Mouse (Mus musculus) cerebral cortex, adult 2 months (tissue): ENCODE results near the gene Adk.

Experiments
- WGBS: fragments of 180-500 bp; shearing (Covaris S2); methylation state at CpG from one replicate; pipeline ENCODE4 v1.1.7; 2018; 5-methylcytosine and 5-hydroxymethylcytosine counted together

The Adk gene

GRCm38 (mm10) chr14:21052112-21052780, at the start of gene Adk, which contains the start of gene Ap3m1:
Adk (plus strand) TSS chr14:21052574.
Ap3m1 (minus strand) TSS chr14:21052508.
- under 1% methylated on average over 48 of the region's 48 CpGs for WGBS

- WGBS, result 87% methylated on average over 5 of the region's 5 CpGs
These were observed 38.5 kb upstream of the Adk start for GRCm38 (mm10) chr14:21013800-21014334.

GRCm38 (mm10) chr14:21017871-21018270, 34.5 kb upstream of the Adk start:
- WGBS, result 90% methylated on average over 5 of the region's 5 CpGs

DNA sequence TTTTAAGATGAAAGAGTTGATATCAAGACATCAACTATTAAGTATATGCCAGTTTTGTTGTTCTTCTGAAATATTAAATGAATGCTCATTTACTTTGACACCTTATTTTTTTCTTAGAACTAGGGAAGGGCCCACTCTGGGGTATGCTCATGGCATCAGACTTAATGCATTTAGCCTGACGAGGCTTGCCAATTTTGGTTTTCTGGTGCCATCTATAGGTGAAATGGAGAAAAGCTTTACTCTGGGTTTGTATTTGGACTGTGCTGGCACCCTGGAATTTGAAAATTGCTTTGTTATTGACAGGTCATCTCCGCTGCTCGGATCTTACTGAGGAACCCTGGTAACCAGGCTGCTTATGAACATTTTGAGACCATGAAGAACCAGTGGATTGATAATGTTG, 33.4 kb upstream of the Adk start:
- 39% methylated on average over 3 of the region's 3 CpGs for WGBS

DNA sequence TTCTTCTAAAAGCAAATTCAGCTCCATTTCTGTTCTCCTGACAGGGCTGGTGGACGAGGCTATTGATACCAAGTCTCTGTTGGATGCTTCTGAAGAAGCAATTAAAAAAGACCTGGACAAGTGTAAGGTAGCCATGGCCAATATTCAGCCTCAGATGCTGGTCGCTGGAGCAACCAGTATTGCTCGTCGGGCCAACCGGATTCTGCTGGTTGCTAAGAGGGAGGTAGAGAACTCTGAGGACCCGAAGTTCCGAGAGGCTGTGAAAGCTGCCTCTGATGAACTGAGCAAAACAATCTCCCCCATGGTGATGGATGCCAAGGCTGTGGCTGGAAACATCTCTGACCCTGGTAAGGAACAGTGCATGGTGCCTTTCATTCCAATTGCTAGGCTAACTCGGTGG, 31.9 kb upstream of the Adk start:
- WGBS, result 78% methylated on average over 8 of the region's 8 CpGs

DNA sequence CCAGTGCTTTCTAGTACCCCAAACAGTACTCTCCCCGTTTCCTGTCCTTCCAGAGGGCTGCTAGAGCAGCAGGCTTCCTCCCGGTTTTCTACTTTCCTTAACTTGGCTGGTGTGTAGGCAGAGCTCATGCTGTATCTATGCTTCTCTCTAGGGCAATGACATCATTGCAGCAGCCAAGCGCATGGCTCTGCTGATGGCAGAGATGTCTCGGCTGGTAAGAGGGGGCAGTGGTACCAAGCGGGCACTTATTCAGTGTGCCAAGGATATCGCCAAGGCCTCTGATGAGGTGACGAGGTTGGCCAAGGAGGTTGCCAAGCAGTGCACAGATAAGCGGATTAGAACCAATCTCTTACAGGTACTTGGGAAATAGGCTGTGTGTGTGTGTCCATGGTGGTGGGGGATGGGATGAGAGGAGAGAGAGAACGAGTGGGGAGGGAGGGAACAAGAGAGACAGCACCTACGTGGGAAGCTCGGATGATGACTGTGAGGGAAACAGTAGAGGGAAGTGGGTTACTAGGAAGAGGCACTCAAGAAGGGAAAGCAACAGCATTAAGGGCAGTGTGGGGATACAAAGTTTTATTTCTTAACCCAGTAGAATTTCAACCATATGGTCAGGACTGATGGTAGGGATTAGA, 23.2 kb upstream of the Adk start:
- WGBS, result 37% methylated on average over 11 of the region's 11 CpGs

DNA sequence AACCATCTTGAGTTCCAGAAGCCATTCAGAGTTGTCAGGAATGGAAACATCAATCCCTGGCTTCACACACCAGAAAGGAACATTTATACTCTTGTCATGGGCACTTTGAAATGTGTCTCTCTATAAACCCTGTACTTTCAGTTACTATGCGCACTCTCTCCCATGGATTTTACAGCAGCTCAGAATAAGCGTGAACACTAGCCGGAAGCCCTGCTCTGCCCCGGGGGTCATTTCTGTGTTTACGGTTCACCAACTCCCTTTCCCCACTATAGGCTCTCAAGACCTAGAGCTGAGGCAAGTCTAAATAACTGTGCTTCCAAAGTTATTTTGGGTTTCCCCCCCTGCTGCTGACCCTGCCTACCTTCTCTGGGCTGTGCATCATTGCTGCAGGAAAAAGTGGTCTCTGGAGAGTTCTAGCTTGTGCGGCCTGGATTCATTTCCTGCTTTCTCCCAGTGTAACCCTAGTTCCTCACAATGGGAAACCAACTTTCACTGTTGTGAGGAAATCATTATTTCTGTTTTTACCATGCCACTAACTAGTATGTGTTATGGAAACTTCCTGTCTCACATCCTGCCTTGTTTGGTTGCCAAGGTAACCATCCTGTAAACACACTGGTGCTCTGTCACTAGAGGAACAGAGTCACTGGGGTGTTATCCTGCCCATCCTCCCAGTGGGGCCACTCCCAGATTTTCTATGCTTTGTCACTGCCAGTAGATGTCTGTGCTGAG, 20.4 kb upstream of the Adk start:
- WGBS, result 67% methylated on average over 6 of the region's 6 CpGs

GRCm38 (mm10) chr14:21034271-21034670, 18.1 kb upstream of the Adk start:
- 66% methylated on average over 4 of the region's 4 CpGs for WGBS

DNA sequence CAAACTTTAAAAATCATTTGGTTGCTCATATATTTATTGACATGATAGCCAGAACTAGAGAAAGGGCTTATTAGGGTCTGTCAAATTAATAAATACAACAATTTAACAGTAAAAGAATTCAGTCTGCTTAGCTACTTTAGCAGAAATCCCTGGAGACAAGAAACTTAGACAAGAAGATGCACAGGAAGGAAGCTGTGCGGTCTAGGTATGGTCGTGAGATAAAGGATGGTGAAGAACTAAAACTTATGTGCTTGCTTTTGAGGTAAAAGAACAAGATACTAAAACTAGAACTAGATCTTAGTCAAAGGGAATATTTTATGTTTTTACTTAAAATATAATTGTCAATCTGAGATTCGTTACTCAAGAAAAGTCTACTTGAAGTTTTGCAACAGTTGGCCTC, 17.6 kb upstream of the Adk start:
- WGBS, result 84% methylated on average over 3 of the region's 3 CpGs

DNA sequence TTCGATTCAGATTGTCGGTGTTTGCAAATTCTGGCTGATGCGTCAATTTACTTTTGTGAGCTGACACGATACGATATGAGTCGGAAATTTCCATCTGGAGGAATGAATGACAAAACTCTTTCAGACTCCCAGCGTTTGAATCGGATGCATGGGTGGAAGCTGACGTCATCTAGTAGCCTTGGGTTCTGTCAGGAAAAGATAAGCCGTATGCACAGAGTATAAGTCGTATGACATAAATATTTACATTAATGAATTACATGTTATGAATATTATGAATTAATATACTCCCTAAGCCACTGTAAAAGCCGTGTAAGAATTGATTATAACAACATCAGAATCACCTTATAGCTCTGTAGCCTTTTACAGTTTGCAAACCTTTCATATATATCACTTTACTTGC, 13.3 kb upstream of the Adk start:
- 64% methylated on average over 12 of the region's 12 CpGs for WGBS

DNA sequence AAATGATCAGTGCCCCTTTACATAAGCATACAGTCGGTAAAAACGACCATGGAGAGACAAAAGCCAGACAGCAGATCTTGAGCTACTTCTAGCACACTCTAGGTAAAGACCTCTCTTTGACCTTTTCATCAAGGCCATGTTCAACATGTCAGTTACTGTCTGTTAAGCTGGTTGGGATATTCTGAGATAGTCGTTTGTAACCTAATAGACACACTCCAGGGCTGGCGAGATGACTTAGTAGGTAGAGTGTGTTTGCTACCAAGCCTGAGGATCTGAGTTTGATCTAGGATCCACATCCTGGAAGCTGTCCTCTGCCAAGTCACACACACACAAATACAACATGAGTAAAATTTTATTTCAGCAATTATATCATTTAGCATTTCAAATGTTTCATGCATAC, 12.8 kb upstream of the Adk start:
- WGBS, result 81% methylated on average over 4 of the region's 4 CpGs

- WGBS, result 61% methylated on average over 2 of the region's 2 CpGs
These were observed 4.5 kb upstream of the Adk start for GRCm38 (mm10) chr14:21047840-21048239.

GRCm38 (mm10) chr14:21050734-21051133, 1.6 kb upstream of the Adk start:
- 65% methylated on average over 3 of the region's 3 CpGs for WGBS

DNA sequence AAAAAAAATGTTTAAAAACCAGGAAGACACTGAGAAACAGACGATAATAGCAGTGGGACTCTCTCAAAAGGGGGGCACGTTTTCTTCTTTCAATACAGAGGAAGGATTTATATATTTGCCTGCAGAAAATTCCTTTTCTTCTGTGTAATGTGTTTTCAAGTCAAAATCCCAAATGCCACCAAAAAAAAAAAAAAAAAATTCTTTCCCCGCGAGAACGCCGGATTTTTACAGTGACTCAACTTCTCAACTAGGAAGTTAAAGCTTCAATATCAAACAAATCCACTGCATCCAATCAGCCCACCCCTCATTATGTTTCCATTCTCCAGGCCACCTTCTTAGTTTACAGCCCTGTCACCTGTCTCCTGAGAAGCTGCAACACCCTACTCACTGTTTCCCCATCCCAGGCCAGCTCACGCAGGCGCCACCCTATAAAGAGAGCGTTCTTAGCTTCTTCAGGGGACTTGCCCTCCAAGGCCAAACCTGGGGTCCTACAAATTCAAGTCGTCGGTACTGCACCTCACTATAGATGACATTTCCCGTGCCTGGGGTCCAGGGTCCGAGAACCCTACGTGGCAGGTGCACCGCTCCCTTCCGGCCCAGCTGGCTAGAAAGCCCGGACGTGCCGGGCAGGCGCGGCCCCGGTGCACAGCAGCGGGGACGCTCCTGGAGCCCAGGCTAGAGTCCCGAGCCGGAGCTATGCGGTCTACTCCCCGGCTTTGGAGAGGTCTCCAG, 828 bp upstream of the Adk start:
- WGBS, result 4% methylated on average over 28 of the region's 28 CpGs

DNA sequence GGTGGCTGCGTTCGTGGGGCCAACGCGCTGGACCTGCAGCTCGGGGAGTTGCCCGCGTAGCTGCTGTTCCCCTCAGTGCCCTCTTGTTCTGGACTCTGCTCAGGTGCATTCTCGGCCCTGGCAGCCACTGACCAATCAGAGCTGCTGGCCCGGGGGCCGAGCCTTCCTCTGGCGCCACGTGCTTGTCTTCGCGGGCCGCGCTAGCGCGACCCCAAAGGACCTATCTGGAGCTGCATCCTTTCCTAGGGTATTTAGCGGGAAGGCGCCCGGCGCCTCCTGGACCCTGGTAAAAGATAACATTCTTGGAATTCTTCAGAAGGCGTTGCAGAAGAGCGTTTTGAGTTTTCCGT, 382 bp downstream of the Adk start:
- under 1% methylated on average over 25 of the region's 25 CpGs for WGBS

DNA sequence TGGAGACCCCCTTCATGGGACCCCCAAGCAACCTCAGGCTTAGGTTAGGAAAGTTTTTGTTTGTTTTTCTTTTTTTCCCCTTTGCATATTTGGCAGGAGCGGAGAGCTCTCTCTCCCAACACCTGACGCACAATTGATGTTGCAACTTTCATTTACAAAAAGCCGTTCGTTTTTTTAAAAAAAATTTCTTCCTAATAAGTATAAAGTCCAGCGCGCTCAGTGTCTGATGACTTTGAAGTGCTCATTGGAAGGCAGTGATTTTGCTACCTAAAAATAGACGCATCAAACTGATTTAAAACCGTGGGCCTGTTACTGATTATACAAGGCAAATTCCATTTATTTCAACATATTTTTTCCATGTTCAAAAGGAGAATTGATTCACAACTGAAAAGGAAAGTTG, 777 bp downstream of the Adk start:
- 6% methylated on average over 8 of the region's 8 CpGs for WGBS

- 66% methylated on average over 7 of the region's 7 CpGs for WGBS
These were observed 1.2 kb downstream of the Adk start for GRCm38 (mm10) chr14:21053586-21053985.

- WGBS, result 85% methylated on average over 2 of the region's 2 CpGs
These were observed 6.6 kb downstream of the Adk start for GRCm38 (mm10) chr14:21058972-21059371.

GRCm38 (mm10) chr14:21062766-21063513, 10.6 kb downstream of the Adk start:
- WGBS, result 64% methylated on average over 5 of the region's 5 CpGs

DNA sequence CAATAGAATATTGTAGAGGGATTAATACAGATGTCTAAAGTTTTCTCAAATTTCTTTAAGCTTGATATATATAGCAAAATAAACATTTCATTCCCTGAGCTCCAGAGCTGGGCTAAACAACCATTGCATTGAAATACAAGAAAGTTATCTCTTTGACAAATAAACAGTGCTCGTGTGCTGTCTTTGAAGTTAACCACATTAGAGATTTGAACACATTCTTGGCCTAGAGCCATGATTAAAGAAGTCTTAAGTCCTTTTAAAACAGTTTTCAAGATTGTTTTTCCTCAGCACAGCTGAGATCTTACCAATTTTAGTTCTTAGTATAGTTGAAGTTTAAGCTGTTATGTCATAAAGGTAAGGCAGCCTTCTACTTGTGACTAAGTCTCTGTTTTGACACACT, 11.9 kb downstream of the Adk start:
- 56% methylated on average over 1 of the region's 1 CpGs for WGBS

- WGBS, result 58% methylated on average over 8 of the region's 8 CpGs
These were observed 13.3 kb downstream of the Adk start for GRCm38 (mm10) chr14:21065490-21066162.
